Mouse (Mus musculus): ENCODE data around the gene Ccnd1. TPM values are rescaled to one million over a fixed set of nuclear protein-coding genes. Genes with fewer than 3 reads are reported as not detected.
A peak's percentile ranks its signal among the peaks of the same experiment; 100 is the strongest.

The Ccnd1 gene
- total RNA-seq, 2 experiments from 2014 or later: 72.7 to 80.8 TPM

DNA sequence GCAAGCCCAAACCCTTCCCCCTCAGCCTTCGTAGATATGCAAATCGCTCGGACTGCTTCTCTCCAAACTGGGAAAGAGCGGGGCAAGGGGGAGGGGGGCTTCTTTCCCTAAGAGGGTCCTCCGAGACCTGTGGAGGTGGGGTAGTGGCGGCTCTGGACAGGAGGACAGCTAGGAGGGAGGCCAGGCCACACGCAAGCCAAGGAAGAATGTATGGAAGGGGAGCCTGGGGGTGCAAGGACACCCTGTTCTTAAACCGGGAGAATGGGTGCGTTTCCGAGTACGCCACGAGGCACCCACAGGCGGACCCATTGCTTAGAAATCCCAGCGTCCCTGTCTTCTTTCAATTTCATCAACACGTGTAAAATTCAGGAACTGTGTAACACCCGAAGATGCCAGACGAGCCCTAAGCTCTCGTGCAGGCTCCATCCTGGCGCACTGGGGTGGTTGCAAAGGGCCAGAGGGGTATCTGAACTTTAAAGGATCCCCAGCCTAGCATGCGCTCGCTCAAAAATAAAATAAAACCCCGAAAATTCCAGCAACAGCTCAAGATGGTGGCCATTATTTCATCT, 362 bp upstream of the Ccnd1 start:
- DNase-seq: peak; percentile 46

DNA sequence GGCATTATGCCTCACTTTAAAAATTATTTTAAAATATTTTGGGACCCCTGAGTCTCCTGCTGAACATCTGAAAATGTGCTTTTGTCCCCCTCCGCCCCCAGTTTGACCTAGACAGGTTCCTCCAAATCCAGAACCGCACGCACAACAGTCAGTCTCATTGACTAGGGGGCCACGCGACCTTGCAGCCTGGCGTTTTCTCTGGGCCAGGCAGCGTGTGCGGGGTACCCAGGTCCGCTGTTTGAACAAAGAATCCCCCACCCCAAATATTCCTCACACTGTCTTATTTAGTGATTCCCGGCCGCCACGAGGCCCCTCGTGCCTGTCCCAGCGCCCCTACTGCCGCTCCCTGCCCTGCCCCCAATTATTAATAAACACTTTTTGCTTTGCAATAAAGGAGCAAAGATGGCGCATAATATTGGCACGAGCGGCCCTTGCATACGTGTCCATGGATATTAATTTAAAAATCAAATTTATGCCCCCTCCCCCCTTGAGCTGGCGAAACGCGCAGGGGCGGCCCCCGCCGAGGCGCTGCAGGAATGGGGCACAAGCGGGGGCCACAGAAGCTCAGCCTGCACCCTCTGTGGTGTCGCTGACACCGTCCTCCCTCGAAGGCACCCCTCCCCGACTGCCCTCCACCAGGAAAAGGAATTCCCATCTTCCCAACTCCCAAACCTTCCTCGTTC, 923 bp downstream of the Ccnd1 start:
- peak; percentile 42 for DNase-seq

DNA sequence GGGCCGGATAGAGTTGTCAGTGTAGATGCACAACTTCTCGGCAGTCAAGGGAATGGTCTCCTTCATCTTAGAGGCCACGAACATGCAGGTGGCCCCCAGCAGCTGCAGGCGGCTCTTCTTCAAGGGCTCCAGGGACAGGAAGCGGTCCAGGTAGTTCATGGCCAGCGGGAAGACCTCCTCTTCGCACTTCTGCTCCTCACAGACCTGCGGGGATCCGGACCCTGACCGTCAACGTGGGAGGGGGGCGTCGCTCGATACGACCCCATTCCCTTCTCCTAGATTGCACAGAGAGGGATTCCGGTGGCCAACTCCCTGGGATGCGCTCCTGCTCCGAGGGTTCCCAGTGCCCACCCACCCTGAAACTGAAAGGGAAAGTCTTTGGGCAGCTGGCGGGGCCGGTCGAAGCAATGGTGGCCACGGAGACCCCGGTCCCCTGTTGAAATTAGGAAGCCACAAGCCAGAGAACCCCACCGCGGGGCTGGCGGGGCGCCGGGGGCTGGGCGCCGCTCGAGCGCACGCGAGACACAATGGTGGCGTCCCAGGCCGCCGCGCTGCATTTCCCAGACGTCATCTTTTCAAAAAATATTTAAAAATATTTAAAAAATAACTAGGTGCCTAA, 1.7 kb downstream of the Ccnd1 start:
- peak; percentile 54 for DNase-seq

DNA sequence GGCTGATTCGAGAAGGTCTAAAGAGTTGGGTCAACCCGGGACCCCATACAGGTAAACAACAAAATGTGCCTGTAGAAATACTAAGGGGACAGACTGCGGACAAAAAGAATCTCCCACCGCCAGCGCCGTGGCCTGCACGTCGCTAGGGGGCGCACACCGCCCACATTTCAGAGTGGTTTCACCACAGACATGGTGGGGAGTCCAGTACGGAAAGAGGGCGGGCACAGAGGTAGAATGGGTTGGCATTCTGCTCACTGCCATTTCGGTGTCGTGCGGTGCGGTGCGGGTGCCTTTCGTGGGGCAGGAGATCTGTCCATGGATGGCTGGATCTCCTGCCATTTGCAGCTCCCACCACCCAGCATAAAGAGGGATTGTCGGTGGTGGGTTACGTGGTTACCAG, 2.2 kb downstream of the Ccnd1 start:
- DNase-seq: peak; percentile 94

DNA sequence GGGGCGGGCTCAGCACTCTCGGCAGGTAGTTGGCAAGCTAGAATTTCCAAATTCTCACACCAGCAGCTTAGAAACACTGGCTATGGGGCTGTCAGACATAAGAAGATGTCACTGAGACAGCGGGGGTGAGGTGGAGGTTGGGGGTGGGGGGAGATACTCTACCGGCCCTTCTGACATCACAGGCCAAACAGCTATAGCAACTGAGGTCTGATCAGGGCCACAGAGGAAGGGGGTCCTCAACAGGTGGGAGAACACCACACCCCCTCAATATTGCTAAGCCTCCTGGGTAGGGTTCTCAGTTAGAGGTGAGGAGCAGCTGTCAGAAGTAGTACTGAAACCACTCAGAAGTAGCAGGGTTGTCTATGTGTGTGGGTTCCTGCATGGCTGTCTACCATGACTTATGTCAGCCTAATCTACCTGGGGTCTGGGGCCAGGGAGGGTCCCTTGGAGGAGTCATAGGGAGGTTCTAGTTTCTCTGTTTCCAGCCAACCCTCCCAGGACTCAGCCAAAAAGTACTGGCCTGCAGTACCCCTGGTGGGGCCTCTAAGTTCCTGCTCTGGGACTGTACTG, 3.3 kb downstream of the Ccnd1 start:
- DNase-seq: no peak

DNA sequence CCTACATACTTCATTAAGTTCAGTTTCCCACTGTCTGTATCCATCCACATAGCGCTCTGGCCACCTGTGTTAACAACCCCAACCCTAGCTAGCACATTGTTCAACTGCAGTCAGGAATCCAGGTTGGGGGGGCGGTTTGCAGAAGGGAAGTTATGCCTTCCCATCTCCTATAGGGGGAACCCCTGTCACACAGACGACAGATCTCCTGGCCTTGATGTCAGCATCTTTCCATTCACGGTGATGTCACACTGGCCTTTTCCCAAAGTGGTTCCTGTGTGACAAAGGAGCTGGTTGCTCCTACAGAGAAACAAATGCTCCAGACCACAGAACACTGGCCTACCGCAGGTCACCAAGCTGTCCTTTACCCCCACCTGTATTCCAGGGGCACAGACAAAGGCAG, 4.2 kb downstream of the Ccnd1 start:
- DNase-seq: peak; percentile 48

DNA sequence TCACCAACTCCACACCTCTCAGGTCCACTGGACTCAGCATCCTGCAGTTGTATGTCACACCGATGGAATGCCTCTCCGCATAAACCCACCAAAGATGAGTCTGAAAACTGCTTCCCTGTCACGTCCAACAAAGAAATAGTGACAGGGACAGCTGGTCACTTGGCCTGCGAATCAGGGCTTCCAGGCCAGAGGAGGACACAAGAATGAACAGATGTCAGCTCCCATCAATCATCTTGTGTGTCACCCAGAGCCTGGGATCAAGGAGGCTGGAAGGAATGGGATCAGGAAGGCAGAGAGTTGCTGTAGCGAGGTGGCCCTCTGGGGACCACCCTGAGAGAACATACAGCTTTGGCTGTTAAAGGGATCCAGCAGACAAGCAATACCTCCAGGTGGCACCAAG, 4.8 kb downstream of the Ccnd1 start:
- no peak for DNase-seq

DNA sequence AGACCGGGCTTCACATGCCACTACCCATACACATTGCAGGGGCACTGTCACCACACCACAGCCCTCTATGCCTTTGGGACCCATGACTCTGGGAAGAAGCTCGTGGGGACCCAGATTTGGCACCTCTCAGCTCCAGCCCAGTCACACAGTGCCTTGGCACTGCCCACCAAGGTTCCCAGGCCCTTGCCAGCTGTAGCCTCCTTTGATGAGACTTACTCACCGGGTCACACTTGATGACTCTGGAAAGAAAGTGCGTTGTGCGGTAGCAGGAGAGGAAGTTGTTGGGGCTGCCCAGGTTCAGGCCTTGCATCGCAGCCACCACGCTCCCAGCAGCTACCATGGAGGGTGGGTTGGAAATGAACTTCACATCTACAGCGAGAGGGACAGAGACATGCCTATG, 5.9 kb downstream of the Ccnd1 start:
- DNase-seq: peak; percentile 74

DNA sequence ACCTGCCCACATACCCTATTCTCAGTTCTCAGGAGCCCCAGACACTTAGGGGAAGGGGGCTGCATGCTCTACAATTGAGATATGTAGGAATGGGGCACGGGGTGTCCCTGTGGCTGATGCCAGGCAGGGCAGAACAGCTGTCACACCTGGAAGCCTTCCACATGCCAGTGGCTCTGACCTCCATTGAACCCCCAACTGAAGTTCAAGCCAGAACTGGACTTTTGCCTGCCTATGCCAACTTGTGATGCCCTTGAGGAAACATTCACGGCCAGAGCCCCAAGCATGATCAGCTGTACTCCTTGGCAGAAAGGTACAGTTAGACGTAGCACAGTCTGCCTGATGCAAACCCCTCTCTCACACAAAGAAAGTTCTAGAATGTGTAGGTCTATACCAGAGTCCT, 6.4 kb downstream of the Ccnd1 start:
- DNase-seq: peak; percentile 72

DNA sequence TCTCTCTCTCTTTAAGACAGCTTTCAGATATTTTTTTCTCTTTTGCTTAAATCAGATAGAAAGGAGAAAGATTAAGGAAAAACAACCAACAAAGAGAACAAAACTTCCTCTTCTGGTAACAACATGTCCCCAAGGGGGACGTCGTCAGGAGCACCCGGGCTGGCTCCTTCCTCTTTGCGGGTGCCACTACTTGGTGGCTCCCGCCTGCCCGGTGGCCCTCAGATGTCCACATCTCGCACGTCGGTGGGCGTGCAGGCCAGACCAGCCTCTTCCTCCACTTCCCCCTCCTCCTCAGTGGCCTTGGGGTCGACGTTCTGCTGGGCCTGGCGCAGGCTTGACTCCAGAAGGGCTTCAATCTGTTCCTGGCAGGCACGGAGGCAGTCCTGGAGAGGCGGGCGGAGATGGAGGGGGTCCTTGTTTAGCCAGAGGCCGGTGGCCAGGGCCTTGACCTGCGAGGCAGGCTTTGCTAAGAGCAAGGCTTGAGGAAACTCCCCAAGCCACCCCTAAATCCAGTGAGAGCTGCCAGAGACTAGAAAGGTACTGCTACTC, 7.3 kb downstream of the Ccnd1 start:
- DNase-seq: no peak

DNA sequence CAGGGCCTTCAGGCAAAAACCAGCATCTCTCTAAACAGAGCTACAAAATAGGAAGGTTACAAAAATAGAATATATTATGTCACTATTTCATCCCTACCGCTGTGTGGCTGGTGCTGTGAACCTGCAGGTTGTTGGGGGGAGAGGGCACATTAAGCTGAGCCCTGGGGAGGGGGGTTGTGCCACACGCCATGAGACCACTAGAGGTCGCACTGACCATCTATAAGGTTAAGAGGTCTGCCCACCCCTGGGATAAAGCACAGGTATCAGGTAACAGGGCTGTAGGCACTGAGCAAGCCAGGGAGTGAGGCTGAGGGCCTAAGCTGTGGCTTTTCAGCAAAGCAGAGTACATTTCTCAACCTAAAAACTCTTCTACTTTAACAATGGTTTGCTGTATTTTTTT, 7.9 kb downstream of the Ccnd1 start:
- DNase-seq: no peak

DNA sequence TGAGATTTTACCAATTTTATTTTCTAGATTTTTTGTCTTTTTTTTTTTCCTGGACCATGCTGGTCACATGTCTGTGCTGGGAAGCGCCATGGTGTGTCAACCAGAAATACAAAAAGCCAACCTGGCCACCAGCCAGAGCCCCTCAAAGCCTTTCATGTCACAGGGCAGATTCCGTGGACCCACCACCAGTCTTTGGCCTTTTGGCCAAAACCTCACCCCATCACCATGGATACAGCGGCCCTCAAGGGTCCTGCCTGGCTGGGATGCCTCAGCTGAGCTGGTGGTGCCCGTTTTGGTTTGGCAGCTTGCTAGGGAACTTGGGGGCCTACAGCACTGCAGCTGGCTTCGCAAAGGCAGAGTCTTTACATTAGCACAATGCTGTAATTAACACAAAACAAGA, 9.8 kb downstream of the Ccnd1 start:
- no peak for DNase-seq

DNA sequence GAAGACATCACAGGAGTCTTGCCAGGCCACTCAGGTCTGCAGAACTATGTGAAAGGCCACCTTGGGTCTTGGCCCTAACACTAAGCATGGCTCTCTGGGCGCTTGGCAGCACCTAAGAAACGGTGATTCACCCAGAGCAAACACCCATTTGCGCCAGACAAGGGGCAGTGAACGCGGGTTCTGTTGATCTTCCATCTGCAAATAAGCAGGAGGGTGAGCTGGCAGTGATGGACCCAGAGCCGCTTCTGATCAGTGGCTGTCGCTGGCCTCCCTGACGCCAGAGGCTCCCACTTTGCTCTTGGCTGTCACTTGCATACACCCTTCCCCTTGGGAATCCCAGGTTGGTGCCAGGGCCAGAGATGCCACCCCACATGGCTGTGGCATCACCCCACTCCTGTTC, 10.2 kb downstream of the Ccnd1 start:
- peak; percentile 38 for DNase-seq

DNA sequence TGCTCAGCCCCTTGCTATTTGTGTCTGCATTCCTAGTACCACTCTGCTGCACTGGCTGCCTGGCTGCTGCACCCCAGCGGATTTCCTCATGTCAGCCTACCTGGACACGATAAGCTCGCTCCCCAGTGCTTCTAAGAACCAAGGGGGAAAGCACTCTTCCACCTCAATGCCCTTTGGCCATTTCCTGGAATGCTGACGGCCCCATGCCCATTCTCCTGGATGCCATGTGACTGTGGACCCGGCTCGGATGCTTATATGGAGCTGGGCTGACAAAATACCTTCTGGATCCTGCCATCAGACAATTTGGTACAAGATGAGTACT, 10.9 kb downstream of the Ccnd1 start:
- DNase-seq: no peak

DNA sequence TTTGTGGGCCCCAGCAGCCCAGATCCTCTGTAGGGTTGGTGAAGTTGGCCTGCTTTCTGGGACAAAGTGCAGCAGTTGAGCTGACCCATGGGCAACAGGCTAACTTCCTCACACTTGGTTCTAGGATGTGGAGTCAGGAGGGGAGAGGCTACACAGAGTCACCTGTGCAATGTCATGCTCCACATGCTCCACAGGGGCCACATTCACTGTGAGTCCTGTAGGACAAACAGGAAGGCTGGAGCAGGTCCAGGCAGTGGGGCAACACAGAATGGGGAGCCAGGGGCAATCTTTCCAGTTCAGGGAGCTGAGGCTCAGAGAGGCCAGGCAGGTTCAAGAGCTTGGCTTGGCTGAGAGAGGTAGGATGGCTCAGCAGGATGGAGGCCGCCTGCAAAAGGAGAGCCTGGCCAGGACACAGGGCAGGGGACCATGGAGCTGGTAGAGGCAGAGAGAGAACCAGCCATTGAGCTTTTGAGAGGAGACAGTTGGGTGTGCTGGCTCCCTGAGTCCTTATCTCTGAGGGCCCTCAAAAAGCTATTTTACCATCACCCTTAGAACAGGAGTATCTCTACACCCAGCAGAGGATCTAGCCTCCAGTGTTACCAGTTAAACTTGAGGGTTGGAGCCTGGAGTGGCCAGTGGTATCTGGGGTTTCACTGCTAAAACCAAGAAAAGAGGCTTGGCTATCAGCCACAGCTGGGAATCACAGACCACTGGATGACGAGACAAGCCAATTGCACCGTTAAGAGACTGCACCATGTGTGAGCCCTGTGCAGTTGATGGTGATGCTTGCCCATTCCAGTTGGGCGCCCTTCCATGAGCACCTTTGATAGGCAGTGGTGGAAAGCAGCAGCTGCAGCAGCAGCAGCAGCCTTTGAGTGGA, 11.5 kb downstream of the Ccnd1 start:
- peak; percentile 63 for DNase-seq

DNA sequence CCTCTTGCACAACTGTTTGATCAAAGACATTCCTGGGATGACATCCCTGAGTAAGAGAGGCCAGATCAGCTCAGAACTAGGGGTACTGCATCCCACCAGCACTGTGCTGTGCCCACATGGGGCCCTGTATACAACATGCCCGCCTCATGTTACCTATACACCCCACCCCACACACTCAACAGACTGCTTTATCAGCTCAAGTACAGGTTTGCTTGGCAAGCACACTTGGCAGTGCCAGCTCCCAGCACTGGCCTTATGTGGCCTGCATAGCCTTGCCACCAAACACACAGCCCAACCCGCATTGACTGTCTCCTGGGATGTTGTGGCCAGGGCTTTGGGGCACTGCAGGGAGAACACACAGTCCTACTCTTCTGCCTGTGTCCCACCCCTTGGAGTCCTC, 12.1 kb downstream of the Ccnd1 start:
- DNase-seq: peak; percentile 63

DNA sequence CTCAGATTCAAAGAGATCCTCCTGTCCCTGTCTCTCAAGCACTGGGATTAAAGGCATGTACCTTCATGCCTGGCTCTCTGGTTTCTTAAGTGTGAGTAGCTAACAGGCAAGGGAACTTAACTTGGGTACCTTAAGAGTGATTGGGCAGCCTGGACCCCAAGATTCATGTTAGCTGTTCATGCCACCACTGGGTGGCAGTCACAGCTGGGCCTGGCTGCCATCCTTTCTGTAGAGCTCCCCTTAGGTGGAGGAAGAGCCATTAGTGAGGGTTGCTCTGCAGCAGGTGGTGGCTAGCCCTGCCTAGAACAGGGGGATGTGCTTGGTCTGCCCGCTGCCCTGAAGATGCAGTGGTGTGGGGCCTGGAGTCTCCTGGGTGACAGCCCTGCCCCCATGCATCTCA, 20.9 kb downstream of the Ccnd1 start:
- no peak for DNase-seq

DNA sequence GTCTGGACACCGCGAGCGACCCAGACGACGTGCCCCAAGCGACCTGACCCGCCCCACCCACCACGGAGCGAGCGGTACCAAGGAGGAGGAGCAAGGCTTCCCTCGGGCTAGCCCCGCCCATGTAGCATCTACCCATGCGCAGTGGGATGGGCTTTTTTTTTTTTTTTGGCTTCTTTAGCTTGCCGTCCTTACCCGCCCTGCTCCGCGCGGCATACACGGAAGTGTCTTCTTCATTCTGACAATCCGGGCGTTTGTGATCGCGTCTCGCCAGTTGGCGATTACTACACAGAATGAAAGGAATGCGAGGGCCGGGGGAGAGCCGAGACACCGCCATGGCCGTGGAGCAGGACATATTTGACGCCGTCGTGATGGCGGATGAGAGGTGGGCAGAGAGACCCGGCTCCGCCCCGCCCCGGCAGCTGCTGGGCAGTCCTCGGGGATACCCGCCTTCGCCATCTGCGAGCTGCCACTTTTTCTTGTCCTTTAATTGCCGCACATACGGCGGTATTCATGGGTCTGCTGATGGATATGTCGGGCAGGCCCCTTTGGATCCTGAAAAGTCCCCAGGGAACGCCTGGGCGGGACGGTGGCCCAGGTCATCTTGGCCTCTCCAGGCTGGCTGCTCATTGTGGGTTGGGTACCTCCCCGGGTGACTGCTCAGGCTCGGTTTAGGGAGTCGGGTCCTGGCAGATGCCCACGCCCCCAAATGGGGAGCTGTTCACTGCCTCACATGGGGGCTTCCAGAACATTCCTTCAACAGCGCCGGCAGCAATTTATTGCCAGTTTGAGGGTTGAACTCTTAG, 24.6 kb downstream of the Ccnd1 start, which contains the start of gene LTO1:
TSS of gene LTO1 (plus strand) at position 153 of the 803 bp plus-strand sequence.
- peak; percentile 91 for DNase-seq

DNA sequence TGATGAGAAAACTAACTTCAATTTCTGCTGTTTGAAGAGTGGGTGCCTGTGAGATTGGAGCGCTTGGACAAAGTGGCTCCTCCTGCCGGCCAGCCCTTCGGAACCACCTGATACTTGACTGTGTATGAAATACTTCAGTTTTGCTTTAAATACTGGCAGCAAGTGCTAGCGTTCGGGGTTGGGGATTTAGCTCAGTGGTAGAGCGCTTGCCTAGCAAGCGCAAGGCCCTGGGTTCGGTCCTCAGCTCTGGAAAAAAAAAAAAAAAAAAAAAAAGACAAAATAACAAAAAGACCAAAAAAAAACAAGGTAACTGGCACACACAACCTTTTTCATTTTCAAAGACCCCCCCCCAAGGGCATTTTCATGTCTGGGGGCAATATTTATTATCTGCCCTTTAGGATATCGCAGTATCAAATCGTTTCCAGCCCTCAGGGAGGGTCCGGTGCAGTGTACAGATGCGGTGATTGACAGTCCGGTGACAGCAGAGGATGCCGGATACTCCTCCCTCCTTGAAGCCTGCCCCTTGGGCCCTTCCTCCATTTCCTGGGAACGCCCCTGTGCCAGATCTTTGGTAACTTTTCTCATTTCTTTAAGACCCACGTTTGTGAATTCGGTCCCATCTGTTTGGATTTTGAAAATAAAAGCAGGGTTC, 25.3 kb downstream of the Ccnd1 start:
- no peak for DNase-seq

DNA sequence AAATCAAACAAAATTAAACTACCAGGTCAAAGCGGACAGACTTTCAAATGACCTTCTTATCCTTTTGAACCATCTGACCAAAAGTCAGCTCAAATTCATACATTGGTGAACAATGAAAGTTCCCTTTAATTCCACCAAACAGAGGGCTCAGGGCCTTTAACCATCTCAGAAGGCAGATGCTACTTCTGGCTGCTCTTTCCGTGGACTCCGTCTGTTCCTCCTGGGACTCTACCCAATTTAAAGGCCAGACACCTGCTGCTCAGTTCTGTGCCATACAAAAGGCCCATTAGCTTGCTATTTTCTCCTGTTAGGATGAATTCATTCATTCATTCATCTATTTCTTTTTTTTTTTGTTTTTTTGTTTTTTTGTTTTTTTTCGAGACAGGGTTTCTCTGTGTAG, 26.8 kb downstream of the Ccnd1 start:
- no peak for DNase-seq

DNA sequence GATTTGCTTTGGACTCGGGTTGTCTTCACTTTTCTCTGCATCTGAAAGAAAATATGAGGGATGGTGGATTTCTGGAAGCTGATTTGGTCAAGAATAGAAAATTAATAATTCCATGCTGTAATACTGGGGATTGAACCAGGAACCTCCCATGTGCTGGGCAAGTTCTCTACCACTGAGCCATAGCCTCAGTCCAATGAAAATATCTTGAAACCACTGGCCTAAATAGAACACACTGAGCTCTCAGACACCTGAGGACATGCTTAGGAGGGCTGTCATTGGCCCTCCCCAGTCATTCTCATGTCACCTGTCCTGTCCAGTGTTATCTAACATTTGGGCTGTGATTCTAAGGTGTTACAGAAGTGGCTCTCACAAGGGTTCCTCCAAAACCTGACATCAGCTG, 28.6 kb downstream of the Ccnd1 start:
- DNase-seq: no peak
